In genomic region chr11:109439209-109439608, GRCm38 (mm10) we compare ENCODE assay signal across 9 mouse cellular contexts. TPM values are rescaled to one million over a fixed set of nuclear protein-coding genes. Genes with fewer than 3 reads are reported as not detected.
A peak's percentile ranks its signal among the peaks of the same experiment; 100 is the strongest.
DNase-seq lines count a peak whose midpoint lies in the region; ATAC-seq and TF ChIP-seq lines count a peak whose summit lies in the region.
"Had no signal": no experiment of that assay in that cellular context is flagged by ENCODE, and none has a peak within 500 bp of the region (broad histone marks: within the 10 kb centered on the region; RNA-seq: fewer than 3 reads in every experiment).

No protein-coding gene starts in this region.

- DNase-seq in heart, embryonic 10.5 days (ENCODE audit: low spot score) = no peak
- DNase-seq in heart, postnatal 25 days (ENCODE audit: low spot score) = no peak
- DNase-seq in hindbrain, embryonic 11.5 days (ENCODE audit: low spot score) = peak; percentile 14
- no peak for DNase-seq in left cerebral cortex, postnatal 4 days
- DNase-seq in layer of hippocampus, adult 8-10 months (ENCODE audit: low spot score in 2 of 2) = no peak
- DNase-seq in layer of hippocampus, postnatal 25 days (ENCODE audit: extremely low spot score in 1 of 2, low spot score in 1 of 2) = no peak

- H3K9me3 ChIP-seq in heart, embryonic 10.5 days = no peaks in the 10 kb centered on the region
- H3K9me3 ChIP-seq in ES-Bruce4 (replicated peaks; ENCODE audit: control insufficient read depth, insufficient read depth, low read length, poor library complexity, severe bottlenecking) = no peaks in the 10 kb centered on the region
- no peaks in the 10 kb centered on the region for H3K9me3 ChIP-seq in hindbrain, embryonic 11.5 days (ENCODE audit: control insufficient read depth, low read length)

- peaks cover 33% of the 10 kb centered on the region for H3K36me3 ChIP-seq in heart, embryonic 10.5 days
- H3K36me3 ChIP-seq in ES-Bruce4 (ENCODE audit: control insufficient read depth, insufficient read depth, low read length, poor library complexity, severe bottlenecking) = peaks cover 9% of the 10 kb centered on the region
- peaks cover 2% of the 10 kb centered on the region; the same call in 1 of the 2 replicates for H3K36me3 ChIP-seq in hindbrain, embryonic 11.5 days (ENCODE audit: control insufficient read depth, insufficient read depth, low read length)
- H3K36me3 ChIP-seq in macrophage (ENCODE audit: inconsistent target) = 0 out of 2 replicates have a peak, but pooled peaks cover 12% of the 10 kb centered on the region

- no peak for ATAC-seq in hindbrain, embryonic 11.5 days (ENCODE audit: low FRiP score)

- no peak for TF ChIP-seq POLR2A in ES-Bruce4 (IDR thresholded peaks at IDR 0.05; ENCODE audit: insufficient read depth, low read length)

- intact Hi-C loops in heart, postnatal 25 days (cut with DNase I) = no loop called here
- intact Hi-C loops in left cerebral cortex, postnatal 4 days (cut with DNase I) = no loop called here

- peak overlapping the region; percentile 72 for H3K4me3 ChIP-seq in heart, embryonic 10.5 days
- H3K4me3 ChIP-seq in ES-Bruce4 (ENCODE audit: low read depth, low read length) = no peak overlapping the region
- no peak overlapping the region for H3K4me3 ChIP-seq in hindbrain, embryonic 11.5 days (ENCODE audit: low read depth, low read length)
- H3K4me3 ChIP-seq in macrophage (ENCODE audit: inconsistent target) = peak overlapping the region; percentile 59; the same call in 1 of the 2 replicates

- no peaks in the 10 kb centered on the region for H3K27me3 ChIP-seq in heart, embryonic 10.5 days (ENCODE audit: insufficient read depth, poor library complexity, severe bottlenecking)
- no peaks in the 10 kb centered on the region for H3K27me3 ChIP-seq in ES-Bruce4 (ENCODE audit: control insufficient read depth, insufficient read depth, low read length, poor library complexity, severe bottlenecking)
- H3K27me3 ChIP-seq in hindbrain, embryonic 11.5 days (ENCODE audit: control insufficient read depth, insufficient read depth, low read length) = peaks cover 2% of the 10 kb centered on the region; the same call in 1 of the 2 replicates

- H3K4me2 ChIP-seq in hindbrain, embryonic 11.5 days (replicated peaks; ENCODE audit: low read depth, low read length) = 0 out of 2 replicates have a peak overlapping the region, but pooled peaks have one; percentile 68

- no peaks in the 10 kb centered on the region for H3K79me2 ChIP-seq in macrophage (ENCODE audit: inconsistent target)

- TF ChIP-seq EP300 in ES-Bruce4 (IDR thresholded peaks at IDR 0.05; ENCODE audit: insufficient read depth, low read depth, low read length) = no peak

- WGBS in heart, embryonic 10.5 days = 16% methylated on average over 5 of the region's 5 CpGs
- 22% methylated on average over 5 of the region's 5 CpGs for WGBS in hindbrain, embryonic 11.5 days
- WGBS in macrophage (ENCODE audit: missing documents) = 56% methylated on average over 3 of the region's 5 CpGs

- H3K9ac ChIP-seq in ES-Bruce4 (ENCODE audit: low read depth, poor library complexity, severe bottlenecking) = peak overlapping the region; percentile 49; the same call in 1 of the 2 replicates
- no peak overlapping the region for H3K9ac ChIP-seq in hindbrain, embryonic 11.5 days (ENCODE audit: low read depth, low read length)

- H3K27ac ChIP-seq in heart, embryonic 10.5 days = peak overlapping the region; percentile 87; the same call in 1 of the 2 replicates
- H3K27ac ChIP-seq in ES-Bruce4 (ENCODE audit: insufficient read depth, low read length) (no peak overlapping the region), macrophage (0 out of 2 replicates have a peak overlapping the region, but pooled peaks have one; percentile 24)
- no peak overlapping the region for H3K27ac ChIP-seq in hindbrain, embryonic 11.5 days (ENCODE audit: low read depth, low read length)

- H3K4me1 ChIP-seq in heart, embryonic 10.5 days = peaks cover 16% of the 10 kb centered on the region
- H3K4me1 ChIP-seq in ES-Bruce4 (ENCODE audit: control insufficient read depth, insufficient read depth, low read length) = no peaks in the 10 kb centered on the region
- H3K4me1 ChIP-seq in hindbrain, embryonic 11.5 days (replicated peaks; ENCODE audit: control insufficient read depth, insufficient read depth, low read length) = 0 out of 2 replicates have a peak, but pooled peaks cover 2% of the 10 kb centered on the region

- no peak for TF ChIP-seq CTCF in ES-Bruce4 (IDR thresholded peaks at IDR 0.05; ENCODE audit: low read depth, low read length)

RNA-seq across cellular contexts. Expression of gene Amz2, which starts 13.5 kb away (rescaled TPM):
- polyA plus RNA-seq in heart, embryonic 10.5 days (2016; fragmentation: Nextera tagmentation; extraction: Ambion mirVana) = 35.4 and 37.1 TPM in 2 replicates
- total RNA-seq in heart, postnatal 25 days (2021) = 10 to 100 TPM; 51.4 to 60.5 TPM
- polyA plus RNA-seq in ES-Bruce4 (2011; ENCODE audit: insufficient read depth, insufficient read length, low read depth, missing spikeins) (78.5 and 80.2 TPM in 2 replicates), macrophage (2018) (22.7 to 28.5 TPM (median 22.9 TPM) in 3 replicates)
- polyA plus RNA-seq in hindbrain, embryonic 11.5 days (2014; fragmentation: Nextera tagmentation; extraction: Ambion mirVana) = 49.9 and 50.4 TPM in 2 replicates
- 10 to 100 TPM; 25.6 to 95.9 (median 56.5) TPM for total RNA-seq in macrophage (2018; cell fraction: chromatin; rRNA removed)
- total RNA-seq in macrophage (2018; cell fraction: cytosol; rRNA removed) = 10 to 100 TPM; 24.6 to 33.2 (median 29.0) TPM
- total RNA-seq in macrophage (2018; cell fraction: nucleus; rRNA removed) = 10 to 100 TPM; 32.1 to 79.2 (median 45.3) TPM
- total RNA-seq in left cerebral cortex, postnatal 4 days (2021) = 100 to 1,000 TPM; 179 to 181 TPM
- total RNA-seq in layer of hippocampus, adult 8-10 months (2022) = 10 to 100 TPM; 48.6 to 68.6 (median 55.6) TPM
- total RNA-seq in layer of hippocampus, postnatal 25 days (2021) = 10 to 100 TPM; 57.3 to 63.2 TPM

RNA-seq across cellular contexts. Expression of gene 9930022D16Rik, which starts 25.5 kb away (rescaled TPM):
- not detected in 2 replicates for polyA plus RNA-seq in heart, embryonic 10.5 days (2016; fragmentation: Nextera tagmentation; extraction: Ambion mirVana)
- not detected for total RNA-seq in heart, postnatal 25 days (2021)
- not detected in 2 replicates for polyA plus RNA-seq in ES-Bruce4 (2011; ENCODE audit: insufficient read depth, insufficient read length, low read depth, missing spikeins)
- polyA plus RNA-seq in hindbrain, embryonic 11.5 days (2014; fragmentation: Nextera tagmentation; extraction: Ambion mirVana) = not detected in 2 replicates
- total RNA-seq in macrophage (2018; cell fraction: chromatin; rRNA removed) = 10 to 100 TPM in 16 of 26 experiments, 1 to 10 TPM in 10; 4.7 to 50.1 (median 11.3) TPM
- 1 to 10 TPM in 3 of 26 experiments, under 1 TPM in 23; 0.04 to 2.1 (median 0.42) TPM for total RNA-seq in macrophage (2018; cell fraction: cytosol; rRNA removed)
- total RNA-seq in macrophage (2018; cell fraction: nucleus; rRNA removed) = 10 to 100 TPM in 19 of 26 experiments, 1 to 10 TPM in 7; 5.1 to 42.5 (median 15.9) TPM
- polyA plus RNA-seq in macrophage (2018) = 0.28 to 1.1 TPM (median 0.40 TPM) in 3 replicates
- total RNA-seq in left cerebral cortex, postnatal 4 days (2021) = not detected
- total RNA-seq in layer of hippocampus, adult 8-10 months (2022) = not detected
- total RNA-seq in layer of hippocampus, postnatal 25 days (2021) = not detected
- total RNA-seq: gastrocnemius, postnatal 4 days had no signal

RNA-seq across cellular contexts. Expression of gene Arsg, which starts 34.0 kb away (rescaled TPM):
- polyA plus RNA-seq in heart, embryonic 10.5 days (2016; fragmentation: Nextera tagmentation; extraction: Ambion mirVana) = 3.3 and 4.6 TPM in 2 replicates
- total RNA-seq in heart, postnatal 25 days (2021) = 1 to 10 TPM; 1.3 to 1.9 TPM
- polyA plus RNA-seq in ES-Bruce4 (2011; ENCODE audit: insufficient read depth, insufficient read length, low read depth, missing spikeins) (5.7 and 5.8 TPM in 2 replicates), macrophage (2018) (2.1 to 3.4 TPM (median 2.5 TPM) in 3 replicates)
- 3.1 and 4.2 TPM in 2 replicates for polyA plus RNA-seq in hindbrain, embryonic 11.5 days (2014; fragmentation: Nextera tagmentation; extraction: Ambion mirVana)
- 10 to 100 TPM; 10.1 to 29.8 (median 19.5) TPM for total RNA-seq in macrophage (2018; cell fraction: chromatin; rRNA removed)
- 1 to 10 TPM; 1.9 to 5.1 (median 3.2) TPM for total RNA-seq in macrophage (2018; cell fraction: cytosol; rRNA removed)
- total RNA-seq in macrophage (2018; cell fraction: nucleus; rRNA removed) = 10 to 100 TPM in 17 of 26 experiments, 1 to 10 TPM in 9; 6.0 to 20.6 (median 11.4) TPM
- 1 to 10 TPM; 4.8 to 6.0 TPM for total RNA-seq in left cerebral cortex, postnatal 4 days (2021)
- 10 to 100 TPM; 14.1 to 22.3 (median 19.7) TPM for total RNA-seq in layer of hippocampus, adult 8-10 months (2022)
- 10 to 100 TPM; 11.4 to 12.3 TPM for total RNA-seq in layer of hippocampus, postnatal 25 days (2021)

RNA-seq across cellular contexts. Expression of gene Slc16a6, which starts 34.2 kb away (rescaled TPM):
- polyA plus RNA-seq in heart, embryonic 10.5 days (2016; fragmentation: Nextera tagmentation; extraction: Ambion mirVana) = 12.7 and 16.5 TPM in 2 replicates
- total RNA-seq in heart, postnatal 25 days (2021) = 1 to 10 TPM; 7.7 to 8.8 TPM
- polyA plus RNA-seq in ES-Bruce4 (2011; ENCODE audit: insufficient read depth, insufficient read length, low read depth, missing spikeins) = 12.7 and 14.7 TPM in 2 replicates
- 4.6 and 6.0 TPM in 2 replicates for polyA plus RNA-seq in hindbrain, embryonic 11.5 days (2014; fragmentation: Nextera tagmentation; extraction: Ambion mirVana)
- 100 to 1,000 TPM in 25 of 26 experiments, 10 to 100 TPM in 1; 68.8 to 273 (median 190) TPM for total RNA-seq in macrophage (2018; cell fraction: chromatin; rRNA removed)
- total RNA-seq in macrophage (2018; cell fraction: cytosol; rRNA removed) = 100 to 1,000 TPM in 5 of 26 experiments, 10 to 100 TPM in 21; 41.7 to 127 (median 76.9) TPM
- 100 to 1,000 TPM in 25 of 26 experiments, 10 to 100 TPM in 1; 85.2 to 241 (median 194) TPM for total RNA-seq in macrophage (2018; cell fraction: nucleus; rRNA removed)
- polyA plus RNA-seq in macrophage (2018) = 42.9 to 88.7 TPM (median 63.5 TPM) in 3 replicates
- 10 to 100 TPM; 13.0 to 13.2 TPM for total RNA-seq in left cerebral cortex, postnatal 4 days (2021)
- total RNA-seq in layer of hippocampus, adult 8-10 months (2022) = 10 to 100 TPM in 2 of 4 experiments, 1 to 10 TPM in 2; 6.6 to 11.5 (median 10.3) TPM
- 10 to 100 TPM in 1 of 2 experiments, 1 to 10 TPM in 1; 7.7 to 11.4 TPM for total RNA-seq in layer of hippocampus, postnatal 25 days (2021)

Comparison
In these comparisons a context has a peak if more than half of its experiments do, and no peak if none do; other contexts are left out.
1. H3K27ac ChIP-seq: peak in heart, embryonic 10.5 days (single experiment) and macrophage (single experiment); none in ES-Bruce4 (single experiment) and hindbrain, embryonic 11.5 days (single experiment).
2. H3K4me3 ChIP-seq: peak in heart, embryonic 10.5 days (single experiment) and macrophage (single experiment); none in ES-Bruce4 (single experiment) and hindbrain, embryonic 11.5 days (single experiment).